26 mouse cellular contexts compared by ENCODE assay signal in the genomic region with DNA sequence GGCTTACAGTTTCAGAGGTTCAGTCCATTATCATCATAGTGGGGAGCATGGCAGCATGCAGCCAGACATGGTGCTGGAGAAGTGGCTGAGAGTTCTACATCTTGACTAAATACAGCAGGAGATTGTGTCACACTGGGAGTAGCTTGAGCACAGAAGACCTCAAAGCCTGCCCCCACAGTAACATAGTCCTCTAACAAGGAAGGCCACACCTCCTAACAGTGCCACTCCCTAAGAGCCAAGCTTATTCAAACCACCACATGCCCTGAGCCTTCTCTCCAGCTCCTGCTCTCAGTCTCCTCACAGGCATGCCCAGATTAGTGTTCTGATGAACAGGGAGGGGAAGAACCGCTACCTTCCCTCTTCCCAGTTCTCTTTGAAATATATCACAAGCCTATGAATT. TPM values are rescaled to one million over a fixed set of nuclear protein-coding genes. Genes with fewer than 3 reads are reported as not detected.
DNase-seq lines count a peak whose midpoint lies in the region; ATAC-seq and TF ChIP-seq lines count a peak whose summit lies in the region.
"Had no signal": no experiment of that assay in that cellular context is flagged by ENCODE, and none has a peak within 500 bp of the region (broad histone marks: within the 10 kb centered on the region; RNA-seq: fewer than 3 reads in every experiment).

No protein-coding gene starts in this region.

- H3K9ac ChIP-seq in forebrain, postnatal 0 days: no peak overlapping the region
- no peak overlapping the region for H3K9ac ChIP-seq in forebrain, embryonic 15.5 days (replicated peaks)
- no peak overlapping the region for H3K9ac ChIP-seq in lung, postnatal 0 days (replicated peaks; ENCODE audit: low read depth)
- H3K9ac ChIP-seq: embryonic facial prominence, embryonic 12.5 days; heart, embryonic 13.5 days; limb, embryonic 12.5 days; liver, postnatal 0 days; neural tube, embryonic 13.5 days; stomach, embryonic 15.5 days had no signal

- no peaks in the 10 kb centered on the region for H3K4me1 ChIP-seq in forebrain, postnatal 0 days (ENCODE audit: insufficient read depth)
- H3K4me1 ChIP-seq in forebrain, embryonic 15.5 days: no peaks in the 10 kb centered on the region
- H3K4me1 ChIP-seq in lung, postnatal 0 days (ENCODE audit: insufficient read depth, low read depth, low read length): 0 out of 2 replicates have a peak, but pooled peaks cover 3% of the 10 kb centered on the region
- H3K4me1 ChIP-seq: embryonic facial prominence, embryonic 12.5 days; neural tube, embryonic 13.5 days; stomach, embryonic 15.5 days had no signal

- H3K27ac ChIP-seq in forebrain, postnatal 0 days (ENCODE audit: low read depth, low read length): no peak overlapping the region
- no peak overlapping the region for H3K27ac ChIP-seq in forebrain, embryonic 15.5 days (replicated peaks)
- H3K27ac ChIP-seq in lung, postnatal 0 days (ENCODE audit: low read length): no peak overlapping the region
- H3K27ac ChIP-seq: embryonic facial prominence, embryonic 12.5 days; heart, embryonic 13.5 days; hindbrain, embryonic 10.5 days; hindbrain, postnatal 0 days; limb, embryonic 12.5 days; macrophage; neural tube, embryonic 13.5 days; stomach, embryonic 15.5 days had no signal

- H3K4me3 ChIP-seq in forebrain, postnatal 0 days (ENCODE audit: low read depth, low read length): no peak overlapping the region
- no peak overlapping the region for H3K4me3 ChIP-seq in forebrain, embryonic 15.5 days
- H3K4me3 ChIP-seq in lung, postnatal 0 days (ENCODE audit: low read depth, low read length): no peak overlapping the region
- H3K4me3 ChIP-seq: embryonic facial prominence, embryonic 12.5 days; heart, embryonic 13.5 days; hindbrain, embryonic 10.5 days; limb, embryonic 12.5 days; myocyte; neural tube, embryonic 13.5 days; stomach, embryonic 15.5 days had no signal

- H3K4me2 ChIP-seq in forebrain, postnatal 0 days (ENCODE audit: low read depth): no peak overlapping the region
- no peak overlapping the region for H3K4me2 ChIP-seq in forebrain, embryonic 15.5 days (replicated peaks)
- no peak overlapping the region for H3K4me2 ChIP-seq in lung, postnatal 0 days (replicated peaks; ENCODE audit: low read depth, low read length)
- H3K4me2 ChIP-seq: embryonic facial prominence, embryonic 12.5 days; heart, embryonic 13.5 days; limb, embryonic 12.5 days; neural tube, embryonic 13.5 days; stomach, embryonic 15.5 days had no signal

- H3K36me3 ChIP-seq in forebrain, postnatal 0 days (ENCODE audit: insufficient read depth): no peaks in the 10 kb centered on the region
- H3K36me3 ChIP-seq in forebrain, embryonic 15.5 days: no peaks in the 10 kb centered on the region
- no peaks in the 10 kb centered on the region for H3K36me3 ChIP-seq in lung, postnatal 0 days (ENCODE audit: insufficient read depth, low read length)
- H3K36me3 ChIP-seq: embryonic facial prominence, embryonic 12.5 days; heart, embryonic 13.5 days; hindbrain, embryonic 10.5 days; limb, embryonic 12.5 days; neural tube, embryonic 13.5 days; stomach, embryonic 15.5 days had no signal

- 64% methylated on average over 1 of the region's 1 CpGs for WGBS in forebrain, postnatal 0 days
- WGBS in forebrain, embryonic 15.5 days: 80% methylated on average over 1 of the region's 1 CpGs
- WGBS in lung, postnatal 0 days: 79% methylated on average over 1 of the region's 1 CpGs

- peaks cover 84% of the 10 kb centered on the region for H3K27me3 ChIP-seq in forebrain, postnatal 0 days (ENCODE audit: insufficient read depth, low read length)
- peaks cover 93% of the 10 kb centered on the region for H3K27me3 ChIP-seq in forebrain, embryonic 15.5 days
- peaks cover 78% of the 10 kb centered on the region for H3K27me3 ChIP-seq in lung, postnatal 0 days (replicated peaks; ENCODE audit: insufficient read depth, low read length)

- DNase-seq in forebrain, postnatal 0 days: peak; percentile 0
- peak; percentile 2 for DNase-seq in lung, postnatal 0 days (ENCODE audit: low spot score)
- DNase-seq in lung, postnatal 36 days: no peak
- DNase-seq in ES-CJ7 (ENCODE audit: low read depth, low spot score): peak; percentile 86
- DNase-seq in ZHBTc4 (ENCODE audit: low read depth, low spot score): peak; percentile 76
- DNase-seq in frontal cortex, postnatal 14 days (ENCODE audit: low spot score in 2 of 2): no peak
- DNase-seq: adrenal gland, postnatal 14 days; cerebellum, adult 11-12 months; cerebellum, adult 9-11 months; embryo, embryonic 11 days; heart, postnatal 10 days; kidney, adult 11 months; kidney, postnatal 14 days; liver, postnatal 0 days; right cerebral cortex, postnatal 25 days had no signal

- no peak for TF ChIP-seq EP300 in lung, postnatal 0 days (IDR thresholded peaks at IDR 0.05)

- no peak for TF ChIP-seq CTCF in forebrain, postnatal 0 days (IDR thresholded peaks at IDR 0.05; ENCODE audit: low read depth)
- TF ChIP-seq CTCF in lung, postnatal 0 days (IDR thresholded peaks at IDR 0.05): no peak

- ATAC-seq in forebrain, postnatal 0 days: no peak
- ATAC-seq in forebrain, embryonic 15.5 days (replicated peaks): no peak
- ATAC-seq in lung, postnatal 0 days: no peak
- ATAC-seq: hindbrain, postnatal 0 days; liver, postnatal 0 days had no signal

- no peaks in the 10 kb centered on the region for H3K9me3 ChIP-seq in forebrain, postnatal 0 days (ENCODE audit: low read length)
- no peaks in the 10 kb centered on the region for H3K9me3 ChIP-seq in forebrain, embryonic 15.5 days
- H3K9me3 ChIP-seq in lung, postnatal 0 days (ENCODE audit: low read length): no peaks in the 10 kb centered on the region
- H3K9me3 ChIP-seq: embryonic facial prominence, embryonic 12.5 days; heart, embryonic 13.5 days; hindbrain, embryonic 10.5 days; limb, embryonic 12.5 days; stomach, embryonic 15.5 days had no signal

RNA-seq across cellular contexts. Expression of gene Fcgr1, which starts 42.9 kb away (rescaled TPM):
- total RNA-seq in forebrain, postnatal 0 days (2014; rRNA removed): 1.7 and 5.7 TPM in 2 replicates
- polyA plus RNA-seq in forebrain, postnatal 0 days (2015; fragmentation: Nextera tagmentation; extraction: Ambion mirVana): 1.5 and 2.4 TPM in 2 replicates
- polyA plus RNA-seq in forebrain, embryonic 15.5 days (2015; fragmentation: Nextera tagmentation; extraction: Ambion mirVana): 0.97 and 1.4 TPM in 2 replicates
- 4.7 and 5.3 TPM in 2 replicates for polyA plus RNA-seq in lung, postnatal 0 days (2015; fragmentation: Nextera tagmentation; extraction: Ambion mirVana)
- total RNA-seq: megakaryocyte-erythroid progenitor cell, adult 5-6 weeks had no signal

Comparison
In these comparisons a context has a peak if more than half of its experiments do, and no peak if none do; other contexts are left out.
1. DNase-seq: peak in forebrain, postnatal 0 days (single experiment), lung, postnatal 0 days (single experiment), ES-CJ7 (single experiment) and ZHBTc4 (single experiment); none in lung, postnatal 36 days (single experiment) and frontal cortex, postnatal 14 days (0 of 2).